Mouse (Mus musculus) mature B cell (primary cell): ENCODE data around the gene Nudt3.

Source experiments
- in situ Hi-C: fragments of 300-500 bp; cut with MboI; formaldehyde crosslinking; loops from 2 replicates; pipeline ENCODE4 v1.14.3; 2019

Nudt3 gene

GRCm38 (mm10) chr17:27568228-27568627 lies 55.1 kb downstream of the Nudt3 start:
- in situ Hi-C loops, result loop anchor here (5.0 kb wide), 1 partner anchor 74 kb away; no protein-coding TSS in a partner anchor

- in situ Hi-C loops, result loop anchor here (5.0 kb wide), 1 partner anchor 76 kb away; no protein-coding TSS in a partner anchor
Observed at GRCm38 (mm10) chr17:27565942-27566267, 57.4 kb downstream of the Nudt3 start.

- in situ Hi-C loops, result loop anchor here (5.0 kb wide), 1 partner anchor 77 kb away; no protein-coding TSS in a partner anchor
Observed at GRCm38 (mm10) chr17:27565163-27565941, 57.9 kb downstream of the Nudt3 start, which contains the start of gene AI413582. Gene AI413582 (minus strand): TSS chr17:27565756.

- in situ Hi-C loops, result loop anchor here (5.0 kb wide), 1 partner anchor 78 kb away; no protein-coding TSS in a partner anchor
Observed at GRCm38 (mm10) chr17:27564391-27565162, 58.7 kb downstream of the Nudt3 start.

GRCm38 (mm10) chr17:27563771-27564244 lies 59.5 kb downstream of the Nudt3 start:
- in situ Hi-C loops, result no loop called here

GRCm38 (mm10) chr17:27561809-27562526 lies 61.3 kb downstream of the Nudt3 start:
- in situ Hi-C loops, result no loop called here

- in situ Hi-C loops, result no loop called here
Observed at GRCm38 (mm10) chr17:27560926-27561480, 62.3 kb downstream of the Nudt3 start.

GRCm38 (mm10) chr17:27559596-27559995 lies 63.7 kb downstream of the Nudt3 start:
- in situ Hi-C loops, result no loop called here

GRCm38 (mm10) chr17:27558845-27559244 lies 64.5 kb downstream of the Nudt3 start:
- in situ Hi-C loops, result no loop called here

GRCm38 (mm10) chr17:27557927-27558661 lies 65.2 kb downstream of the Nudt3 start:
- in situ Hi-C loops, result no loop called here

GRCm38 (mm10) chr17:27557181-27557926 lies 65.9 kb downstream of the Nudt3 start:
- in situ Hi-C loops, result no loop called here

- in situ Hi-C loops, result no loop called here
Observed at GRCm38 (mm10) chr17:27556315-27557011, 66.8 kb downstream of the Nudt3 start, which contains the start of gene Hmga1. Gene Hmga1 (plus strand): TSS chr17:27556497.

GRCm38 (mm10) chr17:27555512-27556172 lies 67.7 kb downstream of the Nudt3 start:
- in situ Hi-C loops, result no loop called here

- in situ Hi-C loops, result no loop called here
Observed at GRCm38 (mm10) chr17:27555075-27555511, 68.2 kb downstream of the Nudt3 start.

- in situ Hi-C loops, result loop anchor here (5.0 kb wide), 1 partner anchor 73 kb away; no protein-coding TSS in a partner anchor
Observed at GRCm38 (mm10) chr17:27554062-27554960, 69.0 kb downstream of the Nudt3 start.

- in situ Hi-C loops, result loop anchor here (5.0 kb wide), 1 partner anchor 75 kb away; no protein-coding TSS in a partner anchor
Observed at GRCm38 (mm10) chr17:27552215-27553201, 70.8 kb downstream of the Nudt3 start.
